Mouse (Mus musculus): ENCODE data around the gene Gtf2f1.

Gene Gtf2f1

GRCm38 (mm10) chr17:56973956-56974707 lies 37.0 kb downstream of the Gtf2f1 start:
- no peak for DNase-seq

DNA sequence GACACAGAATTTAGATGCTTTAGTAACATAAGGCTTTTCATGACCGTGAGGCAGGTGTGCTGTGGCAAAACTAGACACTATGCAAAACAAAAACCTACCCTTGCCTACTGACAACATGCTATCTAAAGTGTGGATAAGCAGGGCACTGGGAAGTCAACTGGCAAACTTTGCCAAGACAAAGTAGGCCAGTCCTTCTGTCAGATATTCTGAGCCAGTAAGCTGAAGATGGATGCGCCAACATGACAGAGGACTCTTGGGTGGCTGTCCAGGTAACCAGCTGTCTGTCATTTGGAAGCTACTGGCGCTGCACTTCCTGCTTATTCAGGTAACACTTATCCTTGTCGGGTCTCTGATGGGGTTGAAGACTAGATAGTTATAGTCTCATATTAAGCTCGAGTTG lies 41.0 kb downstream of the Gtf2f1 start:
- no peak for DNase-seq

DNA sequence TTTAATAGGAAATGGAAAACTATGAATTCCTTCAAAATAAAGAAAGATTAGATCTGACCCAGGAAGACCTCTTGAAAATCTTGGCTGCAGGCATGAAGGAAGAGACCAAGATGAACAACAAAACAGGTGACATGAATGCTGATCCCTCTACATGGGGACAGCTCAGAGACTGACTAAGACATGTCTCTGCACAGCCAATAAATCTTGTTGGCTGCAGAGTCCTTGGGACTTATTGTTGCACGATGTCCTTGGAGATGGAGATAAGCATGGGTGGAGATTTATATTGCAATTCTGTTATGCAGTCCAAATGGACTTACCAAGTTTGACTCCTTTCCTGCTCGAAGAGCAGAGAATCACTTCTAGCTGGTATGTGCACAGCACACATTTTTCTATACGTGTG lies 41.8 kb downstream of the Gtf2f1 start:
- DNase-seq: no peak

GRCm38 (mm10) chr17:56963646-56964045 lies 47.4 kb downstream of the Gtf2f1 start:
- no peak for DNase-seq

DNA sequence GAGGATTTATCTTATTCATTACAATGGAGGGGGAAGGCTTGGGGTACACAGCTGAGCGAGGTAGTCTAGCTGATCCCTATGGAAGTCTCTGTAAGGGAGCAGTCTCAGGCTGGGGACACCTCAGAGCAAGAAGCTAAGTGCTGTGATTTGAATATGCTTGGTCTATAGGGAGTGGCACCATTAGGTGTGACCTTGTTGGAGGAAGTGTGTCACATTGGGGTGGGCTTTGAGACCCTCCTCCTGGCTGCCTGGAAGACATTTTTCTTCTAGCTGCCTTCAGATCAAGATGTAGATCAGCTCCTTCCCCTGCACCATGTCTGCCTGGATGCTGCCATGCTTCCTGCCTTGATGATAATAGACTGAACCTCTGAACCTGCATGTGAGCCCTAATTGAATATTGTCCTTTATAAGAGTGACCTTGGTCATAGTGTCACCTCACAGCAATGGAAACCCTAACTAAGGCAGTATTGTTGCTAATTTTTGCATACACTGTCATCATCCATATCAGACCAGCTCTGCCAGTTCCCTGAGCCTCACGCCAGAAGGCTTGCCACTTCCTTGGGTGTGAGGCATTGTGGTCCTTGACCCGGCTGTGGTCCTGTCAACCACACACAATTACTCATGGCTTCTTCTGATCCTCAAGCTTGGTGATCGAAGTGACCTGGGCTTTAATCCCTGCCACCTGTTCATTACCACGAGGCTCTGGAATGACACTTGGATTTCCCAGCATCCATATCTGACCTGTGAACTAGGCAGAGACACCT lies 48.3 kb downstream of the Gtf2f1 start:
- DNase-seq: no peak

DNA sequence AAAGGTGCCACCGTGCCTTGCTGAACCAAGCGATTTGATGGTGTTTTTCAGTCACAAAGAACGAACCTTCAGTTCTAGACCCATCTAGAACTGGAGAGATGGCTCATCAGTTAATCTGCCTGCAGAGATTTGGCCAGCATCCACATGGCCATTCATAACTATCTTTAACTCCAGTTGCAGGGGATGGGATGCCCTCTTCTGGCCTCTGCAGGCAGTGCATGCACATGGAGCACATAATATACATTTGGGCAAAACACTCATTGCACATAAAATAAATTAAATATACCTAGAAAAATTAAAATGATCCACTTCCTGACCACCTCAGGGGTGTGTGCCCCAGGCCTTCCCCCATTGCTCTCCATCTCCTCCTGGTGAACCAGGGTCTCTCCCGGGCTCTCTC lies 49.2 kb downstream of the Gtf2f1 start:
- no peak for DNase-seq

- DNase-seq: no peak
Measured at GRCm38 (mm10) chr17:56958667-56959066, 52.4 kb downstream of the Gtf2f1 start.

DNA sequence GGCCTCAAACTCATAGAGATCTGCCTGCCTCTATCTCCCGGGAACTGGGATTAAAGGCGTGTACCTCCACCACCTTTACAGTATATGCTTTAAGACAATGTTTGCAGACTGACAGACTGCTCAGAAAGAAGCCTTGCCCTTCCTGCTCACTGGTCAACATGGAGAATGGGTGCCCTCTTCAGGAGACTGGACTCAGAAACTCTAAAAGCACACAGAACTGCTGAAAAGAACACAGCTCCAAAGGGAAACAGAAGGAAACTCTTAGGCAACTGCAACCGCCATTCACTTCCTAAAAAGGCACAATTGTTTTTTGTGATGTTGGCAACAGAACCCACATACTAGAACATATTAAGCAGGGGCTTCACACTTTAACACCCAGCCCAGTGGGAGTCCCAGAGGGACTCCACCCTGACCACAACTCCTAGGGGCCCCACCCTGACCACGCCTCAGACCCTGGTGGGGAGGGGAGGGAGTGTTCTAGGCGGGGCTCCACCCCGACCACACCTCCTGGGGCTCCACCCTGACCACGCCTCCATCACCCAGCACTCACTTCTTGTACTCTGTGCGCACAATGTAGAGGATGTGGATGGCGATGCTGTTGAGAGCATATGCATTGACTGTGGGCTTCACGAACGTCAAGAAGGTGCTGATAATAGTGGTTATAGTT lies 53.2 kb downstream of the Gtf2f1 start:
- DNase-seq: peak; percentile 37 to 38

DNA sequence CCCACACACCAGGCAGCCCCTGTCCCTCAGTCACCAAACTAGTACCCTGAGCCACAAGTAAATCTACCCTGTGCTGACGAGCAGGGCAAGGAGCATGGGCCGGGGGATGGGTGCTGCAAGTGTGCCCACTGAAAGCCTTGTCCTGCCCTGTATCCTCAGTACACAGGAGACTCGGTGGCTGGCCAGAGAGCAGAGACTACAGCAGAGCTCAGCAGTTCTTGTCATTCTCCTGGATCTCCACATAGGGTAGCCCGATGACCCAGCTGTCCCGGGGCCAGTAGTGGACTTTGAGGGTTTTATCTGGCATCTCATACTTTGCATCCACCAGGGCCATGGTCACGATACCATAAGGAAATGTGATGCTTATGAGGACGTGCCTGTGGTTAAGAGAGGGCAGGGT lies 56.2 kb downstream of the Gtf2f1 start:
- DNase-seq: no peak

Data from lung, adult 18-20 months (tissue).